Mouse (Mus musculus): Measurements from ENCODE around the gene Agpat3.

GRCm38 (mm10) chr10:78360290-78360711, 8.0 kb upstream of the Agpat3 start:
- TF ChIP-seq CTCF (IDR thresholded peaks at IDR 0.05; ENCODE audit: borderline replicate concordance, insufficient read depth, low read length) (no peak), POLR2A (IDR thresholded peaks at IDR 0.05; ENCODE audit: low read depth, low read length) (no peak)
